Mouse (Mus musculus): ENCODE results near the gene Mapkapk3. TPM values are rescaled to one million over a fixed set of nuclear protein-coding genes. Genes with fewer than 3 reads are reported as not detected.

The Mapkapk3 gene
- total and polyA plus RNA-seq, 3 experiments: 42.3 to 49.9 TPM; not detected in 1

DNA sequence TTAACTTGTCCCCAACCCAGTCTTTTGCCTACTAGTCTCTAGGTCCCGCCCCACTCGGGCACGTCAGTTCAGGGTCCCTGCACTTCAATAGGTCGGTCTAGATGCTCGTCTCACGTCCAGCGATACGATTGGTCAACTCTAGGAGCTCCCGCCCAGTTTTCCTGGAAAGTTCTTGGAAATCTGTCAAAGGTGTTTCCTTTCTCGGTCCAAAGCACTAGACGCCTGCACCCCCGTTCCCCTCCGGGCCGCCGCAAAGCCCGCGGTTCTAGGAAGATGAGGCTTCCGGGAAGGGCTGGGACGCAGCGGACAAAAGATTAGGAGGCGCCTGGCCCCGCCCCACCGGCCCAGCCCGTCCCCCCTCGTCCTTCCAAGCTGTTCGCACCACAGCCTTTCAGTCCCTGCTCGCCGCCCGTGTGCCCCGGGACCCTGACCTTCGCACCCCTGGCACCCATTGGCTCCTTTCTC lies 6.9 kb upstream of the Mapkapk3 start (continued):
- no peak for TF ChIP-seq SMC3 (IDR thresholded peaks at IDR 0.05; ENCODE audit: low read depth, low read length)

DNA sequence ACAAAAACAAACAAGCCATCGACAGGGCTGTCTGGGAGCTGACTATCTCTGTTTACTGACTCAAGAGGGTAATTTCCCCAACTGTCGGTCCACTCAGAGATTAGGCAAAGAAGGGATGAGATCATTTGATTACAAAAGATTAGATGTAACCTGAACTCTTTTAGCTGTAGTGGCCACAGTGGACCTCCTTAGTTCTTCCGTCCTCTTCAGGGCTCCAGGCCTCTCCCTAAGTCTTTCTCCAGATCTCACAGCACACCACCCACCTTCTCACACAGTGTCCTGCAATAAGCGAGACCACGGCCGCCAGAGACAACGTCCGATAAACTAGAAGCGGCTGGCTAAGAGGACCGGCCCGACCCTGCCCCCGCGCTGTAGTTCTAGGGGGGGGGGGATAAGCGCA lies 6.4 kb upstream of the Mapkapk3 start:
- peak overlapping the region; percentile 77 for H3K9ac ChIP-seq (ENCODE audit: control insufficient read depth, low read depth, low read length, poor library complexity, severe bottlenecking)
- TF ChIP-seq SIN3A (IDR thresholded peaks at IDR 0.05; ENCODE audit: low read length) (0 out of 2 replicates have a peak, but pooled peaks have one; percentile 12), RCOR1 (IDR thresholded peaks at IDR 0.05; ENCODE audit: low read depth, low read length) (0 out of 2 replicates have a peak, but pooled peaks have one; percentile 5), TCF12 (IDR thresholded peaks at IDR 0.05; ENCODE audit: low read depth, low read length) (peak; percentile 31; the same call in 1 of the 2 replicates), MAZ (IDR thresholded peaks at IDR 0.05; ENCODE audit: low read depth, low read length) (no peak), ETS1 (IDR thresholded peaks at IDR 0.05; ENCODE audit: low read depth, low read length) (0 out of 2 replicates have a peak, but pooled peaks have one; percentile 13), MYB (IDR thresholded peaks at IDR 0.05; ENCODE audit: low read depth, low read length) (no peak)
- H3K27me3 ChIP-seq (ENCODE audit: control insufficient read depth in 1 of 2, insufficient read depth in 2 of 2, low read length in 2 of 2): no peaks in the 10 kb centered on the region
- peak overlapping the region; percentile 28 to 96 for H3K4me3 ChIP-seq (ENCODE audit: control insufficient read depth in 1 of 2, insufficient read depth in 1 of 2, low read depth in 2 of 2, low read length in 2 of 2)
- H3K36me3 ChIP-seq (ENCODE audit: control insufficient read depth in 1 of 2, insufficient read depth in 2 of 2, low read length in 2 of 2): peaks cover 0 to 18% of the 10 kb centered on the region in 2 experiments; a peak in 2 of 4 replicates
- H3K27ac ChIP-seq (ENCODE audit: control insufficient read depth, low read depth, low read length): peak overlapping the region; percentile 91
- peaks cover 30% of the 10 kb centered on the region for H3K79me2 ChIP-seq (ENCODE audit: control insufficient read depth, insufficient read depth, low read length, poor library complexity)
- H3K4me1 ChIP-seq (ENCODE audit: control insufficient read depth in 1 of 2, insufficient read depth in 2 of 2, low read length in 2 of 2): peaks cover 2 to 25% of the 10 kb centered on the region in 2 experiments; a peak in 3 of 4 replicates
- no peaks in the 10 kb centered on the region for H3K9me3 ChIP-seq (replicated peaks; ENCODE audit: insufficient read depth, low read length)
- no peak for DNase-seq (ENCODE audit: low read depth, low spot score)

DNA sequence AAGGTAGTCTGAATTCAATTTTAAA lies 6.2 kb upstream of the Mapkapk3 start, which contains the start of gene Cish:
Gene Cish, plus strand, starts transcription at position 11 of the 25 bp plus-strand sequence.
- H3K4me3 ChIP-seq (ENCODE audit: control insufficient read depth in 1 of 2, insufficient read depth in 1 of 2, low read depth in 2 of 2, low read length in 2 of 2): peak within 1 kb of the TSS; percentile 56 to 96
- DNase-seq (ENCODE audit: low read depth, low spot score): no peak

DNA sequence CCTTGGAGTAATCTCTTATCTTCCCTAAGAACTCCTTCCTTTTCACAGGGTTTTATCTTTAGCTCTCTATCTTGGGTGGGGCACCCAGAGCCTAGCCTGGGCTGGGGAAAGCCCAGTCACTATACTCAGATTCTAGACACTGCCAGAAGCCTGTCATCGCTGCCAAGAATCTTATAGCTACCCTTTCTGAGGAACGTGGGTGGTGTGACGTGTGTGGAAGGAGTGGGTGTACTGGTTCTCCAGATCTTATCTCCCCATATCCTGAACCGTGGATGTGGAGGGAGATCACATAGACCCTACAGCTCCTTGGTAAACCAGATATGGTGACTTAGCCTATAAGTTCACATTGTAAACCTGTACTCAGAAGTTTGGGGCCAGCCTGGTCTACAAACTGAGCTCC lies 5.9 kb upstream of the Mapkapk3 start:
- peak overlapping the region; percentile 28 to 96 for H3K4me3 ChIP-seq (ENCODE audit: control insufficient read depth in 1 of 2, insufficient read depth in 1 of 2, low read depth in 2 of 2, low read length in 2 of 2)
- H3K27ac ChIP-seq (ENCODE audit: control insufficient read depth, low read depth, low read length): peak overlapping the region; percentile 91
- H3K9me3 ChIP-seq (replicated peaks; ENCODE audit: insufficient read depth, low read length): no peaks in the 10 kb centered on the region
- H3K4me1 ChIP-seq (ENCODE audit: control insufficient read depth in 1 of 2, insufficient read depth in 2 of 2, low read length in 2 of 2): peaks cover 2 to 27% of the 10 kb centered on the region in 2 experiments; a peak in 3 of 4 replicates
- H3K79me2 ChIP-seq (ENCODE audit: control insufficient read depth, insufficient read depth, low read length, poor library complexity): peaks cover 30% of the 10 kb centered on the region
- peak; percentile 87 for DNase-seq (ENCODE audit: low read depth, low spot score)
- H3K36me3 ChIP-seq (ENCODE audit: control insufficient read depth in 1 of 2, insufficient read depth in 2 of 2, low read length in 2 of 2): peaks cover 0 to 18% of the 10 kb centered on the region in 2 experiments; a peak in 2 of 4 replicates
- no peaks in the 10 kb centered on the region for H3K27me3 ChIP-seq (ENCODE audit: control insufficient read depth in 1 of 2, insufficient read depth in 2 of 2, low read length in 2 of 2)
- peak overlapping the region; percentile 77 for H3K9ac ChIP-seq (ENCODE audit: control insufficient read depth, low read depth, low read length, poor library complexity, severe bottlenecking)
- TF ChIP-seq USF1 (IDR thresholded peaks at IDR 0.05; ENCODE audit: low read depth, low read length): no peak
- no peak for TF ChIP-seq JUND (IDR thresholded peaks at IDR 0.05; ENCODE audit: low read depth, low read length)
- peak; percentile 32; the same call in 1 of the 2 replicates for TF ChIP-seq BHLHE40 (IDR thresholded peaks at IDR 0.05; ENCODE audit: borderline replicate concordance, low read depth, low read length)
- no peak for TF ChIP-seq POLR2AphosphoS5 (IDR thresholded peaks at IDR 0.05; ENCODE audit: borderline replicate concordance, low read depth, low read length)
- no peak for TF ChIP-seq RAD21 (IDR thresholded peaks at IDR 0.05; ENCODE audit: low read depth, low read length)
- TF ChIP-seq E2F4 (IDR thresholded peaks at IDR 0.05; ENCODE audit: borderline replicate concordance, low read depth, low read length): no peak
- TF ChIP-seq KAT2A (conservative IDR thresholded peaks at IDR 0.05; ENCODE audit: low read depth, low read length): no peak
- TF ChIP-seq RCOR1 (IDR thresholded peaks at IDR 0.05; ENCODE audit: low read depth, low read length): peak; percentile 94
- no peak for TF ChIP-seq USF2 (IDR thresholded peaks at IDR 0.05; ENCODE audit: borderline replicate concordance in 1 of 2, insufficient read depth in 1 of 2, low read depth in 1 of 2, low read length in 2 of 2)
- TF ChIP-seq ELF1 (IDR thresholded peaks at IDR 0.05; ENCODE audit: low read depth, low read length): 0 out of 2 replicates have a peak, but pooled peaks have one; percentile 23
- TF ChIP-seq MAX (IDR thresholded peaks at IDR 0.05; ENCODE audit: low read length): no peak
- no peak; the same call in 1 of the 2 replicates for TF ChIP-seq MAFK (IDR thresholded peaks at IDR 0.05; ENCODE audit: borderline replicate concordance, low read depth, low read length)
- TF ChIP-seq GABPA (IDR thresholded peaks at IDR 0.05; ENCODE audit: low read depth, low read length): no peak
- TF ChIP-seq ZKSCAN1 (IDR thresholded peaks at IDR 0.05; ENCODE audit: low read depth, low read length): no peak
- TF ChIP-seq MAZ (IDR thresholded peaks at IDR 0.05; ENCODE audit: low read depth, low read length): peak; percentile 82
- TF ChIP-seq UBTF (IDR thresholded peaks at IDR 0.05; ENCODE audit: borderline replicate concordance, insufficient read depth, low read depth, low read length): no peak

More for the DNA sequence above, 6.2 kb upstream of the Mapkapk3 start, which contains the start of gene Cish:
- peaks cover 0 to 18% of the 10 kb centered on the region in 2 experiments; a peak in 2 of 4 replicates for H3K36me3 ChIP-seq (ENCODE audit: control insufficient read depth in 1 of 2, insufficient read depth in 2 of 2, low read length in 2 of 2)
- peaks cover 30% of the 10 kb centered on the region for H3K79me2 ChIP-seq (ENCODE audit: control insufficient read depth, insufficient read depth, low read length, poor library complexity)
- H3K4me1 ChIP-seq (ENCODE audit: control insufficient read depth in 1 of 2, insufficient read depth in 2 of 2, low read length in 2 of 2): peaks cover 2 to 25% of the 10 kb centered on the region in 2 experiments; a peak in 3 of 4 replicates
- TF ChIP-seq GATA1 (IDR thresholded peaks at IDR 0.05; ENCODE audit: low read depth, low read length): no peak
- no peak for TF ChIP-seq NELFE (IDR thresholded peaks at IDR 0.05; ENCODE audit: low read depth, low read length)
- TF ChIP-seq POLR2A (IDR thresholded peaks at IDR 0.05; ENCODE audit: control insufficient read depth in 1 of 2, insufficient read depth in 1 of 2, low read depth in 1 of 2, low read length in 2 of 2, poor library complexity in 1 of 2): no peak
- no peak for TF ChIP-seq TCF12 (IDR thresholded peaks at IDR 0.05; ENCODE audit: low read depth, low read length)
- TF ChIP-seq USF2 (IDR thresholded peaks at IDR 0.05; ENCODE audit: borderline replicate concordance in 1 of 2, insufficient read depth in 1 of 2, low read depth in 1 of 2, low read length in 2 of 2): no peak
- TF ChIP-seq MAX (IDR thresholded peaks at IDR 0.05; ENCODE audit: low read length): no peak
- TF ChIP-seq USF1 (IDR thresholded peaks at IDR 0.05; ENCODE audit: low read depth, low read length): no peak
- H3K27ac ChIP-seq (ENCODE audit: control insufficient read depth, low read depth, low read length): peak within 1 kb of the TSS; percentile 91
- H3K9me3 ChIP-seq (replicated peaks; ENCODE audit: insufficient read depth, low read length): no peaks in the 10 kb centered on the region
- peak within 1 kb of the TSS; percentile 97 for H3K9ac ChIP-seq (ENCODE audit: control insufficient read depth, low read depth, low read length, poor library complexity, severe bottlenecking)
- no peaks in the 10 kb centered on the region for H3K27me3 ChIP-seq (ENCODE audit: control insufficient read depth in 1 of 2, insufficient read depth in 2 of 2, low read length in 2 of 2)
